Mouse (Mus musculus): ENCODE data around the gene Rpl39. TPM values are rescaled to one million over a fixed set of nuclear protein-coding genes. Genes with fewer than 3 reads are reported as not detected.

Gene Rpl39
- polyA plus RNA-seq, 1 experiment: 240 TPM

DNA sequence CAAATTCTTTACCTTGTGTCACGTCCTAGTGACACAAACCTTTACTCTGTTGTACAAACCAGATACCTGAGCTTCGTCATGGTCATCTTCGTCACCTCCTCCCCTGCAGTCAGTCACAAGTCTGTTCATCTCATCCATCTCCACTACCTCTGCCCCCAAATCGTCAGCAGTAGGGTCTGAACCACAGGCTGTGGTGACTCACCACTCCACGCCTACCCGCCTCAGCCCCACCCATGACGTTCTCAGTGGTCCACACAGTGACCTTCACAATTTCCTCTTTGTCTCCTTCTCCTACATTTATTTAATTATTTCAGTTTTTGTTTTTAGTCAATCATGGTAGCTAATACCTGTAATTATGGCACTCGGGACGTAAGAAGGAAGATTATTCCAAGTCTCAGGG, 21.3 kb downstream of the Rpl39 start:
- no peak for TF ChIP-seq POLR2A (IDR thresholded peaks at IDR 0.05; ENCODE audit: borderline replicate concordance, insufficient read depth, low read length)
- no peak for TF ChIP-seq CTCF (IDR thresholded peaks at IDR 0.05; ENCODE audit: borderline replicate concordance, insufficient read depth, low read depth, low read length)
- Histone ChIP-seq H3K27me3 (ENCODE audit: control insufficient read depth, insufficient read depth, low read length) (no peaks in the 10 kb centered on the region), H3K27ac (ENCODE audit: insufficient read depth, low read length) (no peak overlapping the region), H3K4me1 (ENCODE audit: control insufficient read depth, insufficient read depth, low read length) (no peaks in the 10 kb centered on the region), H3K4me3 (replicated peaks; ENCODE audit: insufficient read depth, low read depth, low read length) (no peak overlapping the region)
- WGBS: 90% methylated on average over 9 of the region's 9 CpGs
- DNase-seq: no peak

DNA sequence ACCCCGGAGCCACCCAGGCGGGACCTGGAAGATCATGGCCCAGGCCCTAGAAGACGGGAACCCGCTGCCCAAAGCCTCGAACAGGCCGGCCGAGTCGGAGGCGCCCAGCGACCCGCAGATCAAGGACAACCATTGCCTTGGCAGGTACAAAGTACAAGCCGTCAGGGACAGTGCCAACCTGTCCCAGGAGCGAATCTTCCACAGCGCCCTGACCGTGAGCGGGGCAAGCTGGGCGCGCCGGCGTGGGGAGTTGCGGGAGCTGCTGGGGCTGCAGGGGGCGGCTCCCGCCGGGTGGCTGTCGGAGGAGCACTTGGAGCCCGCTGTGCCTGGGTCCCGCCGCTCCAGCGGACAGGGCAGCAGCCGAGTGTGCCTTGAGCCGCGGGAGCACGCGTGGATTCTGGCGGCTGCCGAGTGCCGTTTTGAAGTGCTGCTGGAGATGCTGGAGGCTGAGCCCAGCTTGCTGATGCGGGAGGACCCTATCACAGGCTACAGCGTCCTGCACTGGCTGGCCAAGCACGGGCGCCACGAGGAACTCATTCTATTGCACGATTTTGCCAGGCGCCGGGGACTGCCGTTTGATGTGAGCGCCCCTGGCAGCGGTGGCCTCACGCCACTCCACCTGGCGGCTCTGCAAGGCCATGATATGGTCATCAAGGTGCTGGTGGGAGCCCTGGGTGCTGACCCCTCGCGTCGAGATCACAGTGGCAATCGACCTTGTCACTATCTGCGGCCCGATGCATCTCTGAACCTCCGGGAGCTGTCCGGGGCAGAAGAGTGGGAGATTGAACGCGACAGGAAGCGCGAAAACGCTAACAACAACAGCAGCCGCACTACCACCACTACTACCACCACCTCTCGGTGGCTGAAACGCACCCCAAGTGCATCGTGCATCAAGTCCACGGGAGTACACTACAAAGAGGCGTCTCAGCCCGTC, 36.0 kb downstream of the Rpl39 start:
- DNase-seq: peak in 1 of 2 experiments; percentile 15
- TF ChIP-seq POLR2A (IDR thresholded peaks at IDR 0.05; ENCODE audit: borderline replicate concordance, insufficient read depth, low read length) (no peak), CTCF (IDR thresholded peaks at IDR 0.05; ENCODE audit: borderline replicate concordance, insufficient read depth, low read depth, low read length) (no peak)
- Histone ChIP-seq H3K27me3 (ENCODE audit: control insufficient read depth, insufficient read depth, low read length) (no peaks in the 10 kb centered on the region; the same call in 1 of the 2 replicates), H3K4me3 (replicated peaks; ENCODE audit: insufficient read depth, low read depth, low read length) (peak overlapping the region; percentile 28), H3K27ac (ENCODE audit: insufficient read depth, low read length) (no peak overlapping the region), H3K4me1 (ENCODE audit: control insufficient read depth, insufficient read depth, low read length) (peaks cover 2% of the 10 kb centered on the region; the same call in 1 of the 2 replicates)
- 5% methylated on average over 70 of the region's 70 CpGs for WGBS

DNA sequence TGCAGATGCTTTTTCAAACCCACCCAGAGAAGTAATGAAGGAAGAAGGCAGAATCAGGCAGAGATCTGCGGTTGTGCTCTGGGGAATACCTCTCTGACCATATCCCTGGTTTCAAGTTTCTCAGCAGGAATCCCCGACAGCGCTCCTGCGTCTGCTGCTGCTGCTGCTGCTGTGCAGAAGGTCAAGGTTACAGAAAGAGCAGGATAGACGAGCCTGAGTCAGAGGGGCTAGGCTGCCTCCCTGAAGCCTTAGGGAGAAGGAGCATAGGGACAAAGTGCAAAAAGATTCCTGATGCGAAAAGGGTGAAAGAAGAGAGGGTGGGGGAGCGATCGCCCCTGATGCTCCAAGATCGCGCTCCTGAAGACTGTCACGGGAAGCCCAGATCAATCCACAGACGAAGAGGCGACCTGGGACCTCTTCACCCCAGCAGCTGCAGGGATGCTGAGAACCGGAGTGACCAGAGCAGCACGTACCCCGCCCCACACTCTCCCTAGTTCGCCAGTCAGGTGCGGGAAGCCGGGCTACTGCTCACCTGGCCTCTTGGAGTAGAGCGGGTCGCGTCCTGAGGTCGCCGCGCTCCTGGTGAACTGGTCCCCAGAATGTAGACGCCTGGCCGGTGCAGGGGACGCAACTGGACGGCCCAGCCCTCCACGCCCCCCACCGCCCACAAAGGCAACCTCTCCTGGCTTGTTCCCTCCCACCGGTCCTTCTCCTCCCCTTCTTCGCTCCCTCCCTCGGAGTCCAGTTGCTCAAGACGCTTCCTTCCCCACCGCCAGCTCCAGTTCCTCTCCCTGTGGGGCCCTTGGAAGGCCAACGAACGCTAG, 36.9 kb downstream of the Rpl39 start, which contains the start of gene Sowahd:
Gene Sowahd, plus strand, starts transcription at position 780 of the 824 bp plus-strand sequence.
- H3K4me3 ChIP-seq (replicated peaks; ENCODE audit: insufficient read depth, low read depth, low read length): peak within 1 kb of the TSS; percentile 28

GRCm38 (mm10) chrX:37042726-37043125, 42.5 kb downstream of the Rpl39 start:
- H3K27ac ChIP-seq (ENCODE audit: insufficient read depth, low read length): no peak overlapping the region
- H3K27me3 ChIP-seq (ENCODE audit: control insufficient read depth, insufficient read depth, low read length): no peaks in the 10 kb centered on the region
- peak; percentile 27 to 60 for DNase-seq
- H3K4me3 ChIP-seq (replicated peaks; ENCODE audit: insufficient read depth, low read depth, low read length): no peak overlapping the region
- TF ChIP-seq POLR2A (IDR thresholded peaks at IDR 0.05; ENCODE audit: borderline replicate concordance, insufficient read depth, low read length) (no peak), CTCF (IDR thresholded peaks at IDR 0.05; ENCODE audit: borderline replicate concordance, insufficient read depth, low read depth, low read length) (peak; percentile 60; the same call in 1 of the 2 replicates)
- no peaks in the 10 kb centered on the region for H3K4me1 ChIP-seq (ENCODE audit: control insufficient read depth, insufficient read depth, low read length)
- WGBS: 12% methylated on average over 9 of the region's 9 CpGs

More for the DNA sequence above, 36.9 kb downstream of the Rpl39 start, which contains the start of gene Sowahd:
- DNase-seq: peak in 1 of 2 experiments; percentile 5
- peaks cover 2% of the 10 kb centered on the region; the same call in 1 of the 2 replicates for H3K4me1 ChIP-seq (ENCODE audit: control insufficient read depth, insufficient read depth, low read length)
- H3K27ac ChIP-seq (ENCODE audit: insufficient read depth, low read length): no peak within 1 kb of the TSS
- no peaks in the 10 kb centered on the region; the same call in 1 of the 2 replicates for H3K27me3 ChIP-seq (ENCODE audit: control insufficient read depth, insufficient read depth, low read length)
- TF ChIP-seq CTCF (IDR thresholded peaks at IDR 0.05; ENCODE audit: borderline replicate concordance, insufficient read depth, low read depth, low read length): no peak
- no peak for TF ChIP-seq POLR2A (IDR thresholded peaks at IDR 0.05; ENCODE audit: borderline replicate concordance, insufficient read depth, low read length)
- WGBS: 8% methylated on average over 36 of the region's 38 CpGs

Other genes starting within 250 kb of the Rpl39 start
- 39.8 and 41.1 TPM in 2 replicates for gene Ube2a, start 211.5 kb downstream of the Rpl39 start, polyA plus RNA-seq (2012; rRNA removed)
- 28.8 and 30.2 TPM in 2 replicates for gene C330007P06Rik, start 211.3 kb downstream of the Rpl39 start, polyA plus RNA-seq (2012; rRNA removed)
- 21.4 and 24.3 TPM in 2 replicates for gene Nkrf, start 182.5 kb downstream of the Rpl39 start, polyA plus RNA-seq (2012; rRNA removed)
- gene Sept6, start 93.6 kb downstream of the Rpl39 start, polyA plus RNA-seq (2012; rRNA removed): 58.9 and 59.5 TPM in 2 replicates
- not detected in 2 replicates for gene Sowahd, start 36.6 kb downstream of the Rpl39 start, polyA plus RNA-seq (2012; rRNA removed)
- 38.1 and 40.1 TPM in 2 replicates for gene Upf3b, start 24.9 kb upstream of the Rpl39 start, polyA plus RNA-seq (2012; rRNA removed)
- gene Nkap, start 41.4 kb upstream of the Rpl39 start, polyA plus RNA-seq (2012; rRNA removed): 6.1 TPM in 2 replicates
- 0.05 and 0.22 TPM in 2 replicates for gene Akap14, start 83.4 kb upstream of the Rpl39 start, polyA plus RNA-seq (2012; rRNA removed)
- gene Ndufa1, start 105.8 kb upstream of the Rpl39 start, polyA plus RNA-seq (2012; rRNA removed): 567 TPM in 2 replicates
- gene Rnf113a1, start 105.8 kb upstream of the Rpl39 start, polyA plus RNA-seq (2012; rRNA removed): 8.3 and 9.5 TPM in 2 replicates
- not detected in 2 replicates for gene Gm9, start 125.6 kb upstream of the Rpl39 start, polyA plus RNA-seq (2012; rRNA removed)
- gene Rhox1, start 136.9 kb upstream of the Rpl39 start, polyA plus RNA-seq (2012; rRNA removed): not detected in 2 replicates
- gene Rhox2a, start 159.6 kb upstream of the Rpl39 start, polyA plus RNA-seq (2012; rRNA removed): not detected in 2 replicates
- gene Rhox3a, start 164.5 kb upstream of the Rpl39 start, polyA plus RNA-seq (2012; rRNA removed): not detected in 2 replicates
- gene Rhox4a, start 179.9 kb upstream of the Rpl39 start, polyA plus RNA-seq (2012; rRNA removed): not detected in 2 replicates